Mouse (Mus musculus) megakaryocyte-erythroid progenitor cell, adult 5 weeks (primary cell): ENCODE results near the gene Dock8. TPM values are rescaled to one million over a fixed set of nuclear protein-coding genes. Genes with fewer than 3 reads are reported as not detected.

Experiments used
- polyA plus RNA-seq: library from polyadenylated mRNA; stranded (reverse); fragments of >175 nt; gene quantifications from 2 replicates; pipeline ENCODE4 v1.2.3, GENCODE M21; 2012

Dock8 gene
- polyA plus RNA-seq, result 34.1 and 39.8 TPM in 2 replicates

GRCm38 (mm10) chr19:24999201-24999886 is at the start of gene Dock8:
TSS of gene Dock8 (plus strand) at chr19:24999534.

GRCm38 (mm10) chr19:24961172-24961962 is 38.0 kb upstream of the Dock8 start, which contains the start of gene Cbwd1:
TSS of gene Cbwd1 (minus strand) at chr19:24961610.

GRCm38 (mm10) chr19:25236596-25237491 is 237.5 kb downstream of the Dock8 start, which contains the start of gene Kank1:
TSS of gene Kank1 (plus strand) at chr19:25236975.

Other genes with a start within 250 kb of the Dock8 start
- 0.05 TPM in 1 of 2 replicates, not detected in the other for gene Pgm5, start 137.7 kb upstream of the Dock8 start, polyA plus RNA-seq
- 0.16 and 0.53 TPM in 2 replicates for gene Gm10053, start 123.8 kb upstream of the Dock8 start, polyA plus RNA-seq
- gene Foxd4, start 98.3 kb upstream of the Dock8 start, polyA plus RNA-seq, result 1.2 and 1.3 TPM in 2 replicates
- gene Cbwd1, start 37.9 kb upstream of the Dock8 start, polyA plus RNA-seq, result 1.8 and 2.2 TPM in 2 replicates
- not detected in 2 replicates for gene Kank1, start 237.4 kb downstream of the Dock8 start, polyA plus RNA-seq